Mouse (Mus musculus) lung, postnatal 10 days (tissue): ENCODE measurements around the gene Hoxa6.

ENCODE experiments used
- DNase-seq: peaks from one replicate; pipeline ENCODE4 v3.0.0; 2021

Hoxa6 gene

GRCm38 (mm10) chr6:52161336-52162092 is 47.0 kb downstream of the Hoxa6 start:
- no peak for DNase-seq

- peak; percentile 82 for DNase-seq
Measured at GRCm38 (mm10) chr6:52160511-52161335, 47.8 kb downstream of the Hoxa6 start.

- DNase-seq = peak; percentile 67
Measured at GRCm38 (mm10) chr6:52159979-52160378, 48.5 kb downstream of the Hoxa6 start.

GRCm38 (mm10) chr6:52159164-52159761 is 49.3 kb downstream of the Hoxa6 start:
- DNase-seq = peak; percentile 72

DNA sequence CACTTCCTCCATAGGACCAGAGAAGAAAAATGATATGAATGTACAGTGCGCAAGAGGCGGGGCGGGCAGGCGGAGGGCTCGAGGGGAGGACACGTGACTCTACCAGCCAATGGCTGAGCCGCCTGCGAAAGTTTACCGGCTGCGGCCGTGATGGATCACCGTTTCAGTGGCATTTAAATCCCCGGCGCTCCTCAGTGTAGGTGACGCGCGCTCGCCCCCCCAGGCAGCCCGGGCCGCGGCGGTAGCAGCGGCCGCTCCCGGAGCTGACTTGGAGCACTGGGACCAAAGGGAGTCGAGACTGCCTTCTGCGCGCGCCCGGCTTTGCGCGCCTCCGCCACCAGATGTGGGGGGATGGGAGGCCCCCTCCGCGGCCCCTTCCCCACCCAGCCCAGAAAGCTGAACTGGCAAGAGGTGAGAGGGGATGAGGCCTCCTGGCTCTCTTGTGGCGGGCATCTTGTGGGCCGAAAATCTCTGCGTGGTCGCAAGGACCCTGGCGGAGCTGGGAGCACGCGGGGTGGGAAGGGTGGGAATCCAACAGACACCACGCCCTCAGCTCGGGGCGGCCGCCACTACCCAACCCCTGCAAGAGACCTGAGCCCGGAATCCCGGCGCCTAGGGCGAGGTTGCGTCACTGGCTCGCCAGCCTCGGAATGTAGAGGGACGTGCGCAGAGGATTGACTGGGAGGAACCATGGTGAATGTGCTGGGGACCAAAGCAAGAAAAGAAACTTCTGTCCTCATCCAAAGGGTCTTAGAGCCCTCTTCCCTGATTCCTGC is 50.1 kb downstream of the Hoxa6 start, which contains the start of gene Hoxa1:
Gene Hoxa1, minus strand, starts transcription at position 42 of the 776 bp plus-strand sequence.
- peak; percentile 93 for DNase-seq

DNA sequence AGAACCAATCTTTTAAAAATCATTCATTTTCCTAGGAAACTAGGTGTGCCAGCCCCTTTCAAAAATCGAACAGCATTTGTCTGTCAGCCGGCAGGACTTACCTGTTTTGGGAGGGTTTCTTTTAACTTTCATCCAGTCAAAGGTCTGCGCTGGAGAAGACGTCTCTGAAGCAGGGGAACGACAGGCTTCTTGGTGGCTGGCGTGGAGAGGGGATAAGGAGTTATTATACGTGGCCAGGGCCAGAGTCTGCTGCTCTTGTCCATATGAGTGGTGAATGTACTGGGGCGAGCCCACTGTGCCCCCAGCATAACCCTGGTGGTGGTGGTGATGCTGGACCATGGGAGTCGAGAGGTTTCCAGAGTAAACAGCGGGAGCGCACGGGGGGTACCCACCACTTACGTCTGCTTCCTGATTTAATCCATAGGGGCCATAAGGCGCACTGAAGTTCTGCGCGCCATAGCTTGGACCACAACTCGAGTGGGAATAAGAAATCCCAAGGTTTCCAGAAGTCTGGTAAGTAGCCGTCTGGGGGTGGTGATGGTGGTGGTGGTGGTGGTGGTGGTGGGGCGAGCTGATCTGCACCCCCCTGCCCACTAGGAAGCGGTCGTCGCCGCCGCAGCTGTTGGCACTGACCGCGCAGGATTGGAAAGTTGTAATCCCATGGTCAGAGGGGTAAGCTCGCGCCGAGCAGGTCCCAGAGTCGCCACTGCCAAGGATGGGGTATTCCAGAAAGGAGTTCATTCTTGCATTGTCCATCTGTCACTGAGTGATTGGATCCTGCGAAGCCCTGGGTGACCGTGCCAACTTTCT is 50.9 kb downstream of the Hoxa6 start:
- DNase-seq = no peak

- DNase-seq = no peak
Measured at GRCm38 (mm10) chr6:52156551-52157200, 51.8 kb downstream of the Hoxa6 start.
